Mouse (Mus musculus): ENCODE results near the gene Scn11a.

GRCm38 (mm10) chr9:119803845-119804500 lies 21.3 kb downstream of the Scn11a start:
- TF ChIP-seq CTCF (IDR thresholded peaks at IDR 0.05; ENCODE audit: low read depth, low read length) (no peak), TAL1 (conservative IDR thresholded peaks at IDR 0.05; ENCODE audit: low read depth, low read length) (no peak), GATA1 (IDR thresholded peaks at IDR 0.05; ENCODE audit: borderline replicate concordance, low read length) (no peak), POLR2AphosphoS5 (IDR thresholded peaks at IDR 0.05; ENCODE audit: insufficient replicate concordance, low read depth, low read length) (no peak), GATA2 (IDR thresholded peaks at IDR 0.05; ENCODE audit: borderline replicate concordance, low read depth, low read length) (no peak)
